Mouse (Mus musculus): ENCODE measurements around the gene Btbd35f28. TPM values are rescaled to one million over a fixed set of nuclear protein-coding genes. Genes with fewer than 3 reads are reported as not detected.

Btbd35f28 gene
- not detected for total RNA-seq (2023)

DNA sequence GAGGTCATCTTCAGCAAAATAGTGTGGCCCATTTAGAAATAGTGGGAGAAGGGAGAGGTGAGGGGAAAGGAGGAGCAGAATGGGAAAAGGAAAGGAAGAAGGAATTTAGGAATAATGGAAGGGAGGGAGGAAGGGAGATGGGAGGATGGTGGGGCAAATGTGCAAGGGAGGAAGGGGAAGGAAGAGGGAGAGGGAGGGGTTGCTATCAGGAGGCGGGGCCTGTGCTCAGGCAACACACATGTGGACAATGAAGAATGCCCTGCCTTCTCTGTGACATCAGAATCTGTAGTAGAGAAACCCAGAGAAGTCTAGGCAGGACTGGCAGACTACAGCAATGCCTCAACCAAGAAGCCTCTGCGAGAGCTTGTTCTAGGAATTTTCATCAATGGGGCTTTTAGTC is at the start of gene Btbd35f28:
TSS of gene Btbd35f28 (plus strand) at position 301 of the 400 bp plus-strand sequence.

Other genes with a start within 250 kb of the Btbd35f28 start
- not detected for gene Btbd35f16, start 239.6 kb upstream of the Btbd35f28 start, total RNA-seq (2023)
- not detected for gene Btbd35f3, start 158.9 kb upstream of the Btbd35f28 start, total RNA-seq (2023)
- not detected for gene Btbd35f20, start 94.7 kb downstream of the Btbd35f28 start, total RNA-seq (2023)
- not detected for gene Btbd35f17, start 174.1 kb downstream of the Btbd35f28 start, total RNA-seq (2023)